Mouse (Mus musculus): Measurements from ENCODE around the gene Akirin1. TPM values are rescaled to one million over a fixed set of nuclear protein-coding genes. Genes with fewer than 3 reads are reported as not detected.
A peak's percentile ranks its signal among the peaks of the same experiment; 100 is the strongest.

Gene Akirin1
- polyA plus RNA-seq, 1 experiment = 30.0 TPM

- Histone ChIP-seq H3K4me3 (no peak overlapping the region), H3K27me3 (ENCODE audit: control insufficient read depth, insufficient read depth, insufficient read length) (no peaks in the 10 kb centered on the region), H3K4me2 (ENCODE audit: low read depth) (no peak overlapping the region), H3ac (ENCODE audit: control insufficient read depth, insufficient read length) (no peak overlapping the region), H3K36me3 (ENCODE audit: control insufficient read depth, insufficient read depth) (peaks cover 11% of the 10 kb centered on the region), H3K79me2 (ENCODE audit: control insufficient read depth, insufficient read depth) (no peaks in the 10 kb centered on the region)
- peak; percentile 48 for TF ChIP-seq POLR2AphosphoS2 (IDR thresholded peaks at IDR 0.05; ENCODE audit: insufficient read length, low read depth)
- TF ChIP-seq POLR2A (IDR thresholded peaks at IDR 0.05; ENCODE audit: insufficient read length, low read depth) = no peak
These were observed 17.8 kb downstream of the Akirin1 start for GRCm38 (mm10) chr4:123732163-123732910.

GRCm38 (mm10) chr4:123721761-123722160 is 28.4 kb downstream of the Akirin1 start:
- Histone ChIP-seq H3K79me2 (ENCODE audit: control insufficient read depth, insufficient read depth) (peaks cover 11% of the 10 kb centered on the region), H3K4me2 (ENCODE audit: low read depth) (no peak overlapping the region), H3K27me3 (ENCODE audit: control insufficient read depth, insufficient read depth, insufficient read length) (no peaks in the 10 kb centered on the region), H3K36me3 (ENCODE audit: control insufficient read depth, insufficient read depth) (no peaks in the 10 kb centered on the region), H3ac (ENCODE audit: control insufficient read depth, insufficient read length) (no peak overlapping the region), H3K4me3 (no peak overlapping the region)
- TF ChIP-seq MAX (IDR thresholded peaks at IDR 0.05; ENCODE audit: low read depth) = no peak
- TF ChIP-seq SRF (IDR thresholded peaks at IDR 0.05; ENCODE audit: control insufficient read depth, insufficient read length, low read depth) = no peak
- TF ChIP-seq REST (IDR thresholded peaks at IDR 0.05; ENCODE audit: insufficient read depth, insufficient read length) = no peak
- TF ChIP-seq USF1 (IDR thresholded peaks at IDR 0.05; ENCODE audit: low read depth) = no peak
- no peak for TF ChIP-seq POLR2A (IDR thresholded peaks at IDR 0.05; ENCODE audit: insufficient read length, low read depth)
- no peak for TF ChIP-seq POLR2AphosphoS2 (IDR thresholded peaks at IDR 0.05; ENCODE audit: insufficient read length, low read depth)
- no peak for TF ChIP-seq TCF12 (IDR thresholded peaks at IDR 0.05; ENCODE audit: insufficient read depth, poor library complexity, severe bottlenecking)
- TF ChIP-seq CEBPB (IDR thresholded peaks at IDR 0.05; ENCODE audit: insufficient read depth, poor library complexity, severe bottlenecking) = no peak
- TF ChIP-seq MYOG (IDR thresholded peaks at IDR 0.05; ENCODE audit: control insufficient read depth in 1 of 3, insufficient read depth in 1 of 3, insufficient read length in 2 of 3, low read depth in 2 of 3) = no peak
- no peak for TF ChIP-seq TCF3 (IDR thresholded peaks at IDR 0.05; ENCODE audit: insufficient read length, low read depth)
- no peak for TF ChIP-seq MYOD1 (IDR thresholded peaks at IDR 0.05; ENCODE audit: control insufficient read depth in 1 of 3, insufficient read length in 2 of 3, low read depth in 2 of 3)
- no peak for TF ChIP-seq E2F4 (IDR thresholded peaks at IDR 0.05; ENCODE audit: insufficient read depth)

GRCm38 (mm10) chr4:123718434-123718780 is 31.7 kb downstream of the Akirin1 start:
- H3K36me3 ChIP-seq (ENCODE audit: control insufficient read depth, insufficient read depth) = peaks cover 13% of the 10 kb centered on the region
- peak overlapping the region; percentile 75 for H3K4me2 ChIP-seq (ENCODE audit: low read depth)
- no peaks in the 10 kb centered on the region for H3K27me3 ChIP-seq (ENCODE audit: control insufficient read depth, insufficient read depth, insufficient read length)
- peak overlapping the region; percentile 48 for H3ac ChIP-seq (ENCODE audit: control insufficient read depth, insufficient read length)
- H3K4me3 ChIP-seq = peak overlapping the region; percentile 93
- TF ChIP-seq SRF (IDR thresholded peaks at IDR 0.05; ENCODE audit: control insufficient read depth, insufficient read length, low read depth) (no peak), TCF12 (IDR thresholded peaks at IDR 0.05; ENCODE audit: insufficient read depth, poor library complexity, severe bottlenecking) (no peak), POLR2A (IDR thresholded peaks at IDR 0.05; ENCODE audit: insufficient read length, low read depth) (no peak), MYOD1 (IDR thresholded peaks at IDR 0.05; ENCODE audit: control insufficient read depth in 1 of 3, insufficient read length in 2 of 3, low read depth in 2 of 3) (no peak), POLR2AphosphoS2 (IDR thresholded peaks at IDR 0.05; ENCODE audit: insufficient read length, low read depth) (no peak), TCF3 (IDR thresholded peaks at IDR 0.05; ENCODE audit: insufficient read length, low read depth) (no peak)
- H3K79me2 ChIP-seq (ENCODE audit: control insufficient read depth, insufficient read depth) = peaks cover 19% of the 10 kb centered on the region

DNA sequence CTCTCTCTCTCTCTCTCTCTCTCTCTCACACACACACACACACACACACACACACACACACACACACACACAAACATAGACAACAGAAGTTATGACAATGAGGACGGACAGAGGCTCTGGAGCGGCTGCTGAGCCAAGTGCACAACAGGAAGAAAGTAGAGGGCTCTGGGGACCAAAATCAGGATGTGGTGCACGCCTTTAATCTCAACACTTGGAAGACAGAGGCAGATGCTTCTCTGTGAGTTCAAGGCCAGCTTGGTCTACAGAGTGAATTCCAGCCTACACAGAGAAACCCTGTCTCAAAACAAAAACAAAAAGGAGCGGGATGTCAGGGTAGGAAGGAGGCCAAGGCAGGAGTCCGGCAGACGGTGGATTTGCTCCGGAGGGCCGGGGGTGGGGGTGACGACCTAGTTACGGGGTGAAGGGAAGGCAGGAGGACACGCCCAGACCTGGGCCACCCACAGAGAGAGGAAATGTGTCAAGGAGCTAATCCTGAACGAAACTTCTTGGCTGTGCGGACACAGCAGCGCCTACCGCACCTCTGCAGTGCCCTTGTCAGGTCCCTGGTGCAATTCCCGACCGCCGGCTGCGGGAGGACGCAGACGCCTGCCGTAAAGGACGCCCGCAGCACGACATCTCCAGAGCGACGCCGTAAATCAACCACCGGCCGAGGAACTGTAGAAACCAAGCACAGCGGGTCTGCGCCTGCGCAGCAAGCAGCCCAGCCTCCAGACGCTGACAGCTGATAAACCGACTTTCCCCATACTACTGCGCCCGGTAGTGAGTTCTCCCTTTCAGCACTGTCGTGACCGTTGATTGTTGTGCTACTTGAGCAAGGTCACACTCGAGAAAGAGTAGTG is 32.3 kb downstream of the Akirin1 start, which contains the start of gene Ndufs5:
Ndufs5 (minus strand) TSS at position 629 of the 860 bp plus-strand sequence.
- Histone ChIP-seq H3K36me3 (ENCODE audit: control insufficient read depth, insufficient read depth) (peaks cover 13% of the 10 kb centered on the region), H3K4me2 (ENCODE audit: low read depth) (peak within 1 kb of the TSS; percentile 92), H3K4me3 (peak within 1 kb of the TSS; percentile 93), H3K79me2 (ENCODE audit: control insufficient read depth, insufficient read depth) (peaks cover 19% of the 10 kb centered on the region), H3K27me3 (ENCODE audit: control insufficient read depth, insufficient read depth, insufficient read length) (no peaks in the 10 kb centered on the region), H3ac (ENCODE audit: control insufficient read depth, insufficient read length) (peak within 1 kb of the TSS; percentile 48)
- TF ChIP-seq POLR2AphosphoS2 (IDR thresholded peaks at IDR 0.05; ENCODE audit: insufficient read length, low read depth) = peak; percentile 93
- TF ChIP-seq POLR2A (IDR thresholded peaks at IDR 0.05; ENCODE audit: insufficient read length, low read depth) = peak; percentile 91
- TF ChIP-seq CEBPB (IDR thresholded peaks at IDR 0.05; ENCODE audit: insufficient read depth, poor library complexity, severe bottlenecking) = no peak
- TF ChIP-seq MYOD1 (IDR thresholded peaks at IDR 0.05; ENCODE audit: control insufficient read depth in 1 of 3, insufficient read length in 2 of 3, low read depth in 2 of 3) = peak in 2 of 3 experiments; percentile 37 to 44
- TF ChIP-seq MYOG (IDR thresholded peaks at IDR 0.05; ENCODE audit: control insufficient read depth in 1 of 3, insufficient read depth in 1 of 3, insufficient read length in 2 of 3, low read depth in 2 of 3) = peak in 2 of 3 experiments; percentile 49 to 64

- H3K4me2 ChIP-seq (ENCODE audit: low read depth) = no peak overlapping the region
- no peak overlapping the region for H3K4me3 ChIP-seq
- H3K79me2 ChIP-seq (ENCODE audit: control insufficient read depth, insufficient read depth) = peaks cover 15% of the 10 kb centered on the region
- TF ChIP-seq MYOD1 (IDR thresholded peaks at IDR 0.05; ENCODE audit: control insufficient read depth in 1 of 3, insufficient read length in 2 of 3, low read depth in 2 of 3) = no peak
- TF ChIP-seq POLR2AphosphoS2 (IDR thresholded peaks at IDR 0.05; ENCODE audit: insufficient read length, low read depth) = no peak
- TF ChIP-seq CEBPB (IDR thresholded peaks at IDR 0.05; ENCODE audit: insufficient read depth, poor library complexity, severe bottlenecking) = no peak
- no peak for TF ChIP-seq TCF12 (IDR thresholded peaks at IDR 0.05; ENCODE audit: insufficient read depth, poor library complexity, severe bottlenecking)
- TF ChIP-seq MYOG (IDR thresholded peaks at IDR 0.05; ENCODE audit: control insufficient read depth in 1 of 3, insufficient read depth in 1 of 3, insufficient read length in 2 of 3, low read depth in 2 of 3) = no peak
- TF ChIP-seq SRF (IDR thresholded peaks at IDR 0.05; ENCODE audit: control insufficient read depth, insufficient read length, low read depth) = no peak
- TF ChIP-seq TCF3 (IDR thresholded peaks at IDR 0.05; ENCODE audit: insufficient read length, low read depth) = no peak
- TF ChIP-seq MAX (IDR thresholded peaks at IDR 0.05; ENCODE audit: low read depth) = no peak
- no peak for TF ChIP-seq USF1 (IDR thresholded peaks at IDR 0.05; ENCODE audit: low read depth)
- TF ChIP-seq REST (IDR thresholded peaks at IDR 0.05; ENCODE audit: insufficient read depth, insufficient read length) = no peak
- no peak for TF ChIP-seq E2F4 (IDR thresholded peaks at IDR 0.05; ENCODE audit: insufficient read depth)
- TF ChIP-seq POLR2A (IDR thresholded peaks at IDR 0.05; ENCODE audit: insufficient read length, low read depth) = no peak
- no peak overlapping the region for H3ac ChIP-seq (ENCODE audit: control insufficient read depth, insufficient read length)
- peaks cover 21% of the 10 kb centered on the region for H3K36me3 ChIP-seq (ENCODE audit: control insufficient read depth, insufficient read depth)
- no peaks in the 10 kb centered on the region for H3K27me3 ChIP-seq (ENCODE audit: control insufficient read depth, insufficient read depth, insufficient read length)
These were observed 37.7 kb downstream of the Akirin1 start for GRCm38 (mm10) chr4:123712431-123712830.
